Mouse (Mus musculus) lung, postnatal 0 days (tissue): ENCODE measurements at regions not wholly inside any gene's neighbourhood (a gene's known extent, or its start where the extent isn't known, plus 50 kb on each side); places are given as distances from the start of the nearest gene placed in this dataset.

Source experiments
- ATAC-seq: fragments of 200-750 bp; cut with Nextera tagmentation; 2 replicates; pipeline ENCODE4 v1.8.0; 2017; ENCODE audit warnings: moderate library complexity
- DNase-seq: peaks from one replicate; pipeline ENCODE4 v3.0.0-alpha.2; 2016; ENCODE audit warnings: low spot score
- H3K27ac ChIP-seq: fragments of 300-500 bp; sonication (generic); 2 replicates; pipeline ENCODE4 v1.5.1; 2014; ENCODE audit warnings: antibody characterized with exemption, mild to moderate bottlenecking, low read length, mixed read lengths
- H3K27me3 ChIP-seq: fragments of 300-500 bp; sonication (generic); replicated peaks from 2 replicates; pipeline ENCODE4 v1.6.1; 2014; ENCODE audit warnings: low read length, mixed read lengths; ENCODE audit not compliant: insufficient read depth
- H3K36me3 ChIP-seq: fragments of 300-500 bp; sonication (generic); 2 replicates; pipeline ENCODE4 v1.6.1; 2014; ENCODE audit warnings: low read length, mixed read lengths; ENCODE audit not compliant: insufficient read depth
- H3K4me1 ChIP-seq: fragments of 300-500 bp; sonication (generic); 2 replicates; pipeline ENCODE4 v1.6.1; 2014; ENCODE audit warnings: antibody characterized with exemption, low read depth, low read length, mixed read lengths; ENCODE audit not compliant: insufficient read depth
- H3K4me2 ChIP-seq: fragments of 300-500 bp; sonication (generic); replicated peaks from 2 replicates; pipeline ENCODE4 v1.6.1; 2014; ENCODE audit warnings: low read depth, mild to moderate bottlenecking, low read length, moderate library complexity, mixed read lengths
- H3K4me3 ChIP-seq: fragments of 300-500 bp; sonication (generic); 2 replicates; pipeline ENCODE4 v1.5.1; 2014; ENCODE audit warnings: low read depth, low read length
- H3K9ac ChIP-seq: fragments of 300-500 bp; sonication (generic); replicated peaks from 2 replicates; pipeline ENCODE4 v1.6.1; 2014; ENCODE audit warnings: low read depth, mild to moderate bottlenecking
- H3K9me3 ChIP-seq: fragments of 300-500 bp; sonication (generic); 2 replicates; pipeline ENCODE4 v1.6.1; 2016; ENCODE audit warnings: low read length, mixed read lengths
- CTCF ChIP-seq: IDR thresholded peaks from 2 replicates; pipeline ENCODE4 v1.5.1; 2016; ENCODE audit warnings: antibody characterized with exemption, mild to moderate bottlenecking
- EP300 ChIP-seq: IDR thresholded peaks from 2 replicates; pipeline ENCODE4 v1.6.1; 2016; ENCODE audit warnings: antibody characterized with exemption, mild to moderate bottlenecking, control low read depth
- WGBS: fragments of 180-500 bp; shearing (Covaris S2); extraction: QIAGEN DNeasy Blood & Tissue Kit; methylation state at CpG from one replicate; pipeline ENCODE4 v1.1.7; 2014; 5-methylcytosine and 5-hydroxymethylcytosine counted together

DNA sequence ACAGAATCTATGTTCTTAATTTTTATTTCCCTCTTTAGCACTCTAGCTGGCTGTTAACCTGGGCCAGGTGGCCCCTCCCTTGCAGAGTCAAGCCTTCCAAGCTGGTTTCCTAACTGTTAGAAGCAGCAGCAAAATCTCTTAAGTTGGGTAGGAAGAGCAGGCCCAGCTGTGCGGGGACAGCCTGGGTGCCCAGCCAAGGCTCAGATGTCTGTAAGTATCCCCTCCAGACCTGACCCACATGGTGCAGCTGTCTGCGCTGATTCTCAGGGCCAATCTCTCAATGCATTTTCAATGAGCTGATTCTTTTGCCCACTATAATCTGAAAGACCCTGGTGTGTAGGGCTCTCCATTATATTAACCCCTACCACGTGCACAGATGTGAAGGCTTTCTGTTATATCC, 208.0 kb upstream of the Klf3 start:
- H3K27ac ChIP-seq = no peak overlapping the region
- DNase-seq (peak; percentile 42), ATAC-seq (peak; percentile 43; the same call in 1 of the 2 replicates)
- no peak for TF ChIP-seq CTCF
- no peak for TF ChIP-seq EP300
- 64% methylated on average over 3 of the region's 3 CpGs for WGBS
- H3K9me3 ChIP-seq = no peaks in the 10 kb centered on the region
- no peak overlapping the region for H3K9ac ChIP-seq
- H3K4me2 ChIP-seq = no peak overlapping the region
- no peaks in the 10 kb centered on the region for H3K27me3 ChIP-seq
- H3K4me1 ChIP-seq = peaks cover 8% of the 10 kb centered on the region; the same call in 1 of the 2 replicates
- H3K36me3 ChIP-seq = no peaks in the 10 kb centered on the region
- no peak overlapping the region for H3K4me3 ChIP-seq

DNA sequence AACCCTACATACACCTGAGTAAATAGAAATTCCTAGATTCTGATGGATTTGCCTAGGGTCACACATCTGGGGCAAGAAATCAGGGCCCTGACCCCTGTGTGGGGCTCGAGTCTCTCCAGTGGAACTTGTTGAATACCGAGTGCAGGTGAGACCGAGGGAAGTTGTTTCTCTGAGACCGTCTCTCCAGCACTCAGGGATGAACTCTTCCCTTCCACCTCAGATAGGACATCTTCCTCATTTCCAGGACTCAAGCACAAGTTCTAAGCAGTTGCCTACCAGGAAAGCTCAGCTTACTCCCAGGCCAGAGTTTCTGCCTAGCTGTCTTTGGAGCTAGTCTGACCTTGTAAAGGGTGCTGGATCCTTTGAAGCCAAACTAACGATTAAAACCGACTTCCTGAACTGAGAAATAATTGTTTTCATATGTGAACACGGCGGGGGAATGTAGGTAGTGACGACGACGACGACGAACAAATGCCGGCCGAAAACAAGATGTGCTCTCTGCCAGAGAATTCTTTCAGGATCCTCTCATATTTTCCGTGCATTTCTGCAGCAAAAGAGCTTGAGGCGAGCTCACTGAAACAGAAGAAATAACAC, 207.3 kb upstream of the Klf3 start:
- Histone ChIP-seq H3K4me3 (no peak overlapping the region), H3K4me1 (peaks cover 10% of the 10 kb centered on the region; the same call in 1 of the 2 replicates), H3K9me3 (no peaks in the 10 kb centered on the region), H3K36me3 (no peaks in the 10 kb centered on the region), H3K27ac (no peak overlapping the region), H3K27me3 (no peaks in the 10 kb centered on the region), H3K9ac (no peak overlapping the region), H3K4me2 (no peak overlapping the region)
- ATAC-seq (no peak), DNase-seq (no peak)
- 52% methylated on average over 17 of the region's 17 CpGs for WGBS
- TF ChIP-seq CTCF = no peak
- no peak for TF ChIP-seq EP300

DNA sequence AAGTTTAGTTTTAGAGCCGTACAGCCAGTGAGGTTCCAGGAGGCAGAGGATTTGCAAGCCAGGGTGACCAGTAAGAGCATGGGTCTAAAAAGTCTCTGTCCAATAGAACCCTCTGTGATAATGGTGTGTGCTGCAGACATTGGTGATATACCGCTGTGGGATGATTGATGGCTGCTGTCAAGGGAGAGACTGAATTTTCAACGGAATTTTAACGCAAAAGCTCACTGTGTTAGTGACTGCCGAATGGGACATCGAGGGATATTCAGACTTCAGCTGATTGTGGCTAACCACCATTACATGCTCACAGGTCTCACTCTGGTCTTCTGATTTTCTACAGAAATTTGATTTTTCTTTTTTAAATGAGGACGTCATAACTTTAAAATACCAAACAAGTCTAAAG, 206.2 kb upstream of the Klf3 start:
- Histone ChIP-seq H3K4me3 (no peak overlapping the region), H3K27ac (no peak overlapping the region), H3K4me1 (peaks cover 10% of the 10 kb centered on the region; the same call in 1 of the 2 replicates), H3K4me2 (no peak overlapping the region), H3K9ac (no peak overlapping the region), H3K36me3 (no peaks in the 10 kb centered on the region), H3K9me3 (no peaks in the 10 kb centered on the region), H3K27me3 (no peaks in the 10 kb centered on the region)
- no peak for TF ChIP-seq EP300
- ATAC-seq (no peak), DNase-seq (no peak)
- WGBS = 67% methylated on average over 7 of the region's 7 CpGs

DNA sequence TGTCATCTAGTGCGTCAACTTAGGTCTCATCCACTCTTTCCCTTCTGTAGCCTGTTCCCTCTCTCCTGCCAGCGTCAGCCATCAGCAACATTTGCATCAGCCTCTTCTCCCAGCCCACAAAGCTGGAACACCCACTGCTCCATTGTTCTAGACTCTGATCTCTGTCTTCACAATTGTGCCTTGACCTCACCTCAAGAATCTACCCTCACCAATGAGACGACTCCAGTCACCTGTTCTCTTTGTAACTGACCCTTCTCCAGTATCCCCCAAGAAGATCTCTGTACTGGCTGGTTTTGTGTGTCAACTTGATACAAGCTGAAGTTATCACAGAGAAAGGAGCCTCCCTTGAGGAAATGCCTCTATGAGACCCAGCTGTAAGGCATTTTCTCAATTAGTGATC, 205.7 kb upstream of the Klf3 start:
- H3K4me1 ChIP-seq = peaks cover 10% of the 10 kb centered on the region; the same call in 1 of the 2 replicates
- no peak overlapping the region for H3K4me2 ChIP-seq
- ATAC-seq (no peak), DNase-seq (no peak)
- H3K27me3 ChIP-seq = no peaks in the 10 kb centered on the region
- TF ChIP-seq CTCF = no peak
- no peak for TF ChIP-seq EP300
- H3K9me3 ChIP-seq = no peaks in the 10 kb centered on the region
- H3K36me3 ChIP-seq = no peaks in the 10 kb centered on the region
- WGBS = 90% methylated on average over 3 of the region's 3 CpGs
- H3K4me3 ChIP-seq = no peak overlapping the region
- no peak overlapping the region for H3K9ac ChIP-seq
- H3K27ac ChIP-seq = no peak overlapping the region

DNA sequence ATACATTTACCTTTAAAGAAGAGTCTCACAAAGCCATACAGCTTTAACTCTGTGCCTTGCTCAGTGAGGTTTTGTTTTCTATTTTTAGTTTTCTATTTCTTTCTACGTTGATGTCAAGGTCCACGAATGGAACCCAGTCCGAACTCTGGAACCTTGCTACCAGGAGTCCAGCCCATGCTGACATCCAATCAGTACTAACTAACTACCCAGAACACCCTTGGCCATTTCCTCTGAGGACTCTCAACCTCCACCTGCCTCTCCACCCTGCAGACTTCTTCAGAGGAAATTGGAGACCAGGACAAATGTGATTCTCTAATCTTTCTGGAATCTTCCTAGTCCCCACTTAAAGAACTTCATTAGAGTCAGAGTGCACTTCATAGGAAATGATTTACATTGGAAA, 204.6 kb upstream of the Klf3 start:
- Histone ChIP-seq H3K27ac (no peak overlapping the region), H3K9ac (no peak overlapping the region), H3K4me1 (peaks cover 10% of the 10 kb centered on the region; the same call in 1 of the 2 replicates), H3K4me2 (no peak overlapping the region), H3K27me3 (no peaks in the 10 kb centered on the region), H3K36me3 (no peaks in the 10 kb centered on the region), H3K9me3 (no peaks in the 10 kb centered on the region), H3K4me3 (no peak overlapping the region)
- TF ChIP-seq EP300 = no peak; the same call in 1 of the 2 replicates
- no peak for TF ChIP-seq CTCF
- no peak for DNase-seq
- WGBS = 42% methylated on average over 3 of the region's 3 CpGs
- ATAC-seq = no peak

DNA sequence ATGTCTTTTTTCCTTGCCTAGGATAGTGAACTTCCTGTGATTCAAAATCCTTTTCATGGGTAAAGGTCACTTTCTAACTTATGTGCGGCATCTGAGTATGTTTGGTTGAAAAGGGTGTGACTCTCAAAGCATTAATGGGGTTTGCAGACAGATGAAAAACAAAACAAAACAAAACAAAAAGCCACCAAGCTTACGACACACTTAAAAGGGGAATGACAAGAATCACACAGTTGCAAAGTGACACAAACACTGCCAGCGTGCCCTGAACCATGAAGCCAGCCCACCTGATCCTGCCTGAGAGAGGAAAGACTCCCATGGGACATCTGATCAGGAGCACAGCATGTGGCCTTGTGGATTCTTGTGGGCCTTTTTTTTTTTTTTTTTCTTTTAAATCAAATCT, 204.2 kb upstream of the Klf3 start:
- Histone ChIP-seq H3K4me3 (no peak overlapping the region), H3K36me3 (no peaks in the 10 kb centered on the region), H3K4me1 (peaks cover 10% of the 10 kb centered on the region; the same call in 1 of the 2 replicates), H3K9me3 (no peaks in the 10 kb centered on the region), H3K4me2 (no peak overlapping the region), H3K27ac (peak overlapping the region; percentile 70; the same call in 1 of the 2 replicates), H3K27me3 (no peaks in the 10 kb centered on the region), H3K9ac (no peak overlapping the region)
- ATAC-seq = no peak
- 40% methylated on average over 3 of the region's 3 CpGs for WGBS
- TF ChIP-seq CTCF (no peak), EP300 (0 out of 2 replicates have a peak, but pooled peaks have one; percentile 11)
- DNase-seq = peak; percentile 30
